13 mouse cellular contexts compared by ENCODE assay signal in the genomic region with DNA sequence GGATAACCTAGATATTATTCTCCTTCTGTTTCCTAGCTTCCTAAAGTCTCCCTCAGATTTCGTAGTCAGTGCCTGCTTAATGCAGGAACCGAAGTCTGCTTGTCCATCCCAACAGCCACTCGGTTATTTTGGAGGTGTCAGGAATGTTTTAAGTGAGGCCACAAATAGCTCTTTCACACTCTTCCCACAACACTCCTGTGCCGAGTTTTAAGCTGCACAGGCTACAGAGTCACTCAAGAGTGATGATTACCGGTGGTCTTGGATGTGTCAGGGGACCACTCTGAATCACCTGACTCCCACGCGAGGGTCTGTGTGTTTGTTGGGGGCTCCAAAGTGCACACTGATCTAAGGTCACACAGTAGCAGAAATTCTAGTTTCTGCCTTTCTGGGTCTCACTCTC. TPM values are rescaled to one million over a fixed set of nuclear protein-coding genes. Genes with fewer than 3 reads are reported as not detected.
DNase-seq lines count a peak whose midpoint lies in the region; ATAC-seq and TF ChIP-seq lines count a peak whose summit lies in the region.
"Had no signal": no experiment of that assay in that cellular context is flagged by ENCODE, and none has a peak within 500 bp of the region (broad histone marks: within the 10 kb centered on the region; RNA-seq: fewer than 3 reads in every experiment).

No protein-coding gene starts in this region.

- intact Hi-C loops in heart, postnatal 36 days (cut with DNase I), result loop anchor here (5.0 kb wide), 1 partner anchor 177 kb away; a partner anchor contains a TSS

- no peak overlapping the region for H3K4me2 ChIP-seq in midbrain, postnatal 0 days (ENCODE audit: low read depth, low read length, poor library complexity, severe bottlenecking)
- no peak overlapping the region for H3K4me2 ChIP-seq in hindbrain, embryonic 15.5 days
- H3K4me2 ChIP-seq in neural tube, embryonic 14.5 days (ENCODE audit: low read depth, low read length), result no peak overlapping the region

- WGBS in heart, embryonic 10.5 days, result 42% methylated on average over 7 of the region's 7 CpGs
- 87% methylated on average over 7 of the region's 7 CpGs for WGBS in midbrain, embryonic 10.5 days
- WGBS in midbrain, postnatal 0 days, result 81% methylated on average over 7 of the region's 7 CpGs
- 79% methylated on average over 7 of the region's 7 CpGs for WGBS in hindbrain, embryonic 15.5 days
- 75% methylated on average over 7 of the region's 7 CpGs for WGBS in neural tube, embryonic 14.5 days

- peaks cover 81% of the 10 kb centered on the region for H3K4me1 ChIP-seq in heart, embryonic 10.5 days
- peaks cover 80% of the 10 kb centered on the region for H3K4me1 ChIP-seq in midbrain, embryonic 10.5 days
- peaks cover 6% of the 10 kb centered on the region; the same call in 1 of the 2 replicates for H3K4me1 ChIP-seq in midbrain, postnatal 0 days (ENCODE audit: insufficient read depth, low read length)
- peaks cover 34% of the 10 kb centered on the region for H3K4me1 ChIP-seq in hindbrain, embryonic 15.5 days (replicated peaks)
- H3K4me1 ChIP-seq in neural tube, embryonic 14.5 days (ENCODE audit: control insufficient read depth, insufficient read depth, low read length), result peaks cover 19% of the 10 kb centered on the region

- no peaks in the 10 kb centered on the region for H3K9me3 ChIP-seq in heart, embryonic 10.5 days
- H3K9me3 ChIP-seq in midbrain, embryonic 10.5 days (replicated peaks), result 0 out of 2 replicates have a peak, but pooled peaks cover 3% of the 10 kb centered on the region
- H3K9me3 ChIP-seq in midbrain, postnatal 0 days (ENCODE audit: low read length), result no peaks in the 10 kb centered on the region
- no peaks in the 10 kb centered on the region for H3K9me3 ChIP-seq in hindbrain, embryonic 15.5 days
- no peaks in the 10 kb centered on the region for H3K9me3 ChIP-seq in neural tube, embryonic 14.5 days (ENCODE audit: control insufficient read depth, low read length)

- 0 out of 2 replicates have a peak, but pooled peaks cover 3% of the 10 kb centered on the region for H3K36me3 ChIP-seq in heart, embryonic 10.5 days
- no peaks in the 10 kb centered on the region for H3K36me3 ChIP-seq in midbrain, embryonic 10.5 days
- H3K36me3 ChIP-seq in midbrain, postnatal 0 days (ENCODE audit: insufficient read depth, low read length), result no peaks in the 10 kb centered on the region
- H3K36me3 ChIP-seq in hindbrain, embryonic 15.5 days, result no peaks in the 10 kb centered on the region
- H3K36me3 ChIP-seq in neural tube, embryonic 14.5 days (ENCODE audit: control insufficient read depth, insufficient read depth, low read length), result no peaks in the 10 kb centered on the region

- H3K4me3 ChIP-seq in heart, embryonic 10.5 days, result no peak overlapping the region; the same call in 1 of the 2 replicates
- H3K4me3 ChIP-seq in midbrain, embryonic 10.5 days, result no peak overlapping the region
- H3K4me3 ChIP-seq in midbrain, postnatal 0 days (ENCODE audit: low read depth, low read length), result no peak overlapping the region
- no peak overlapping the region for H3K4me3 ChIP-seq in hindbrain, embryonic 15.5 days
- H3K4me3 ChIP-seq in neural tube, embryonic 14.5 days (ENCODE audit: low read depth, low read length), result no peak overlapping the region

- DNase-seq in heart, embryonic 10.5 days (ENCODE audit: low spot score), result peak; percentile 86
- no peak for DNase-seq in heart, postnatal 36 days
- no peak for DNase-seq in midbrain, embryonic 10.5 days (ENCODE audit: low spot score)
- DNase-seq in midbrain, postnatal 0 days (ENCODE audit: low spot score), result no peak
- no peak for DNase-seq in cerebellum, postnatal 14 days
- DNase-seq in kidney, postnatal 25 days, result no peak
- DNase-seq: adrenal gland, postnatal 25 days; cerebellum, adult 8-10 months; kidney, adult 11 months had no signal

- no peak for TF ChIP-seq CTCF in midbrain, postnatal 0 days (IDR thresholded peaks at IDR 0.05)

- H3K27ac ChIP-seq in heart, embryonic 10.5 days, result peak overlapping the region; percentile 88
- H3K27ac ChIP-seq in midbrain, embryonic 10.5 days (replicated peaks), result peak overlapping the region; percentile 92
- no peak overlapping the region for H3K27ac ChIP-seq in midbrain, postnatal 0 days (ENCODE audit: low read depth, low read length)
- H3K27ac ChIP-seq in hindbrain, embryonic 15.5 days (replicated peaks), result peak overlapping the region; percentile 88; the same call in 1 of the 2 replicates
- peak overlapping the region; percentile 84 for H3K27ac ChIP-seq in neural tube, embryonic 14.5 days (ENCODE audit: low read depth, low read length)

- no peaks in the 10 kb centered on the region for H3K27me3 ChIP-seq in heart, embryonic 10.5 days (ENCODE audit: insufficient read depth, poor library complexity, severe bottlenecking)
- H3K27me3 ChIP-seq in midbrain, embryonic 10.5 days (ENCODE audit: low read depth, poor library complexity, severe bottlenecking), result no peaks in the 10 kb centered on the region
- H3K27me3 ChIP-seq in midbrain, postnatal 0 days (ENCODE audit: insufficient read depth, low read length), result no peaks in the 10 kb centered on the region
- no peaks in the 10 kb centered on the region for H3K27me3 ChIP-seq in hindbrain, embryonic 15.5 days
- no peaks in the 10 kb centered on the region for H3K27me3 ChIP-seq in neural tube, embryonic 14.5 days (ENCODE audit: control insufficient read depth, insufficient read depth, low read length)

- ATAC-seq in midbrain, postnatal 0 days (ENCODE audit: low FRiP score), result no peak
- no peak for ATAC-seq in hindbrain, embryonic 15.5 days (ENCODE audit: low FRiP score, low read depth)
- ATAC-seq in neural tube, embryonic 14.5 days (ENCODE audit: low read depth), result no peak

- no peak overlapping the region for H3K9ac ChIP-seq in midbrain, postnatal 0 days (replicated peaks; ENCODE audit: low read length, poor library complexity, severe bottlenecking)
- no peak overlapping the region for H3K9ac ChIP-seq in hindbrain, embryonic 15.5 days
- no peak overlapping the region for H3K9ac ChIP-seq in neural tube, embryonic 14.5 days (replicated peaks; ENCODE audit: low read depth, low read length)

RNA-seq across cellular contexts. Expression of a gene that starts 4.3 kb away (rescaled TPM):
- 17.8 and 29.1 TPM in 2 replicates for polyA plus RNA-seq in heart, embryonic 10.5 days (2016; fragmentation: Nextera tagmentation; extraction: Ambion mirVana)
- not detected for total RNA-seq in heart, postnatal 36 days (2021)
- polyA plus RNA-seq in midbrain, embryonic 10.5 days (2016; fragmentation: Nextera tagmentation; extraction: Ambion mirVana), result 22.0 and 22.8 TPM in 2 replicates
- total RNA-seq in midbrain, postnatal 0 days (2014; rRNA removed), result 6.2 and 9.3 TPM in 2 replicates
- 13.0 and 15.2 TPM in 2 replicates for polyA plus RNA-seq in midbrain, postnatal 0 days (2015; fragmentation: Nextera tagmentation; extraction: Ambion mirVana)
- polyA plus RNA-seq in hindbrain, embryonic 15.5 days (2015; fragmentation: Nextera tagmentation; extraction: Ambion mirVana), result 7.3 and 8.5 TPM in 2 replicates
- polyA plus RNA-seq in neural tube, embryonic 14.5 days (2014; fragmentation: Nextera tagmentation; extraction: Ambion mirVana), result 5.1 and 10.6 TPM in 2 replicates
- total RNA-seq: megakaryocyte progenitor cell, adult 5-6 weeks had no signal

RNA-seq across cellular contexts. Expression of a gene that starts 22.5 kb away (rescaled TPM):
- polyA plus RNA-seq in heart, embryonic 10.5 days (2016; fragmentation: Nextera tagmentation; extraction: Ambion mirVana), result 1.2 and 1.7 TPM in 2 replicates
- total RNA-seq in heart, postnatal 36 days (2021), result not detected
- polyA plus RNA-seq in midbrain, embryonic 10.5 days (2016; fragmentation: Nextera tagmentation; extraction: Ambion mirVana), result 1.3 and 2.3 TPM in 2 replicates
- 0.42 and 0.49 TPM in 2 replicates for total RNA-seq in midbrain, postnatal 0 days (2014; rRNA removed)
- polyA plus RNA-seq in midbrain, postnatal 0 days (2015; fragmentation: Nextera tagmentation; extraction: Ambion mirVana), result 0.75 and 0.79 TPM in 2 replicates
- 0.52 and 0.96 TPM in 2 replicates for polyA plus RNA-seq in hindbrain, embryonic 15.5 days (2015; fragmentation: Nextera tagmentation; extraction: Ambion mirVana)
- 0.71 and 0.90 TPM in 2 replicates for polyA plus RNA-seq in neural tube, embryonic 14.5 days (2014; fragmentation: Nextera tagmentation; extraction: Ambion mirVana)
- total RNA-seq: megakaryocyte progenitor cell, adult 5-6 weeks had no signal
- polyA plus RNA-seq: testis, adult 2 months had no signal

RNA-seq across cellular contexts. Expression of a gene that starts 36.0 kb away (rescaled TPM):
- polyA plus RNA-seq in heart, embryonic 10.5 days (2016; fragmentation: Nextera tagmentation; extraction: Ambion mirVana), result 0.16 TPM in 1 of 2 replicates, not detected in the other
- under 1 TPM; 0.22 to 0.31 TPM for total RNA-seq in heart, postnatal 36 days (2021)
- polyA plus RNA-seq in midbrain, embryonic 10.5 days (2016; fragmentation: Nextera tagmentation; extraction: Ambion mirVana), result 0.22 and 0.36 TPM in 2 replicates
- total RNA-seq in midbrain, postnatal 0 days (2014; rRNA removed), result 0.28 TPM in 1 of 2 replicates, not detected in the other
- 0.15 and 0.19 TPM in 2 replicates for polyA plus RNA-seq in midbrain, postnatal 0 days (2015; fragmentation: Nextera tagmentation; extraction: Ambion mirVana)
- polyA plus RNA-seq in hindbrain, embryonic 15.5 days (2015; fragmentation: Nextera tagmentation; extraction: Ambion mirVana), result 0.22 TPM in 1 of 2 replicates, not detected in the other
- 0.35 TPM in 1 of 2 replicates, not detected in the other for polyA plus RNA-seq in neural tube, embryonic 14.5 days (2014; fragmentation: Nextera tagmentation; extraction: Ambion mirVana)
- total RNA-seq: megakaryocyte progenitor cell, adult 5-6 weeks had no signal

RNA-seq across cellular contexts. Expression of a gene that starts 36.1 kb away (rescaled TPM):
- polyA plus RNA-seq in heart, embryonic 10.5 days (2016; fragmentation: Nextera tagmentation; extraction: Ambion mirVana), result 38.2 and 41.1 TPM in 2 replicates
- total RNA-seq in heart, postnatal 36 days (2021), result 1 to 10 TPM; 8.3 to 8.4 TPM
- polyA plus RNA-seq in midbrain, embryonic 10.5 days (2016; fragmentation: Nextera tagmentation; extraction: Ambion mirVana), result 47.8 and 52.7 TPM in 2 replicates
- 37.4 and 50.3 TPM in 2 replicates for total RNA-seq in midbrain, postnatal 0 days (2014; rRNA removed)
- 22.8 and 23.1 TPM in 2 replicates for polyA plus RNA-seq in midbrain, postnatal 0 days (2015; fragmentation: Nextera tagmentation; extraction: Ambion mirVana)
- polyA plus RNA-seq in hindbrain, embryonic 15.5 days (2015; fragmentation: Nextera tagmentation; extraction: Ambion mirVana), result 25.4 and 30.3 TPM in 2 replicates
- polyA plus RNA-seq in neural tube, embryonic 14.5 days (2014; fragmentation: Nextera tagmentation; extraction: Ambion mirVana), result 28.9 and 30.9 TPM in 2 replicates
